Mouse (Mus musculus): ENCODE measurements around the gene Crocc2. TPM values are rescaled to one million over a fixed set of nuclear protein-coding genes. Genes with fewer than 3 reads are reported as not detected.
"Not testable (repeated sequence)": the region's sequence is repeated elsewhere in the genome, so short reads cannot be mapped to it uniquely, and the experiment has no call there.

Gene Crocc2
- total RNA-seq, 2 experiments from 2014 or later, result 0.20 to 0.42 TPM

- DNase-seq (ENCODE audit: low spot score in 2 of 2), result no peak
Measured at GRCm38 (mm10) chr1:93161921-93162320, 6.6 kb upstream of the Crocc2 start.

- DNase-seq (ENCODE audit: low spot score in 2 of 2), result no peak
Measured at GRCm38 (mm10) chr1:93162588-93162987, 5.9 kb upstream of the Crocc2 start.

- DNase-seq (ENCODE audit: low spot score in 2 of 2), result no peak
Measured at GRCm38 (mm10) chr1:93165447-93165846, 3.1 kb upstream of the Crocc2 start.

DNA sequence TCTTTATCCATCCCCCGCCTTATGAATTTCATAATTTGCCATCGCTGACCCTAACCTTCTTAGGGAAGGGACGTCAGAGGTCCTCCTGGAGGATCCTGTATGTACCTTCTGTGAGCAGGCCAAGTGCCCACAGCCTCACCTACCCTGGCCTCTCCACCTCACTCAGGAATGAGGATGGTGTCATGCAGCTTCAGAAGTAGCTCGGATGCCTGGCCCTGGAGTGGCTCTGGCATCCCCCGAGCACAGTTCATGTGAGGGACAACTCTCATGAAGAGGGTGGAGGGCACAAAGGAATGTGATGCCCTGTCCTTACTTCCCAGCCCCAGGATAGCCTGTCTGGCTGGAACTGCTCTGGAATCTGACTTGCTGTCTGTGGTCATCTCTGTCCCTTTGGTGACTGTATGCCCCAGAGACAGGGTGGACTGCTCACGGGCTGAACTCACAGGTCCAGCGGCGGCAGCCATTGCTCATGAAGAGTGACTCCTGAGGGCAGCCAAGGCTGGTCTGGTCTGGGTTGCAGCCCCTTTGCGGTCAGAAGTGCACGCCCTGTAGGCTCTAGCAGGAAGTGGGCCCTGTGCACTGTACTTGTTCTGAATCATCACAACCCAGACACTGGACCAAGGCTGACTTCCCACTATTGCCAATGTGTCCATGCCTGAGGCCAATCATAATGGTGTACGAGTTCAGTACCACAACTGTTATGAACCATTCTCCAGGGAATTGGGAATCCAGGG lies 2.0 kb upstream of the Crocc2 start:
- DNase-seq (ENCODE audit: low spot score in 2 of 2), result no peak

GRCm38 (mm10) chr1:93173665-93174064 lies 5.1 kb downstream of the Crocc2 start:
- DNase-seq (ENCODE audit: low spot score in 2 of 2), result no peak

DNA sequence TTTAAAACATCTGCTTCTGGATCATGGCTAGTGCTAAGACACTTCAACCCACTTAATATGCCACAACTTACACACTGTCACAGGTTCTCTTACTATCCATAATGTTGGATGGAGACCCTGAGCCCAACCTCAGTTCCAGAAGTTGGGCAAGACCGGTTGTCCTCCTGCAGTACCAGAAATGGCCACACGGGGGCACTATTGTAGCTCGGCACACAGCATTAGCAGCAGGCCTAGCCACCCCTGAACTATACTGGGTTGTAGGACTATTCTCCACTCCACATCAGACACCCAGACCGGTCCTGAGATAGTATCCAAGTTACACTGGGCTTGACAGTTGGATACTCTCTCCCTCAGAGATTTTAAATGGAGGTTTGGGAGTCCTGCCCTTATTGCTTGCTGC lies 5.9 kb downstream of the Crocc2 start:
- peak; percentile 22 to 86 for DNase-seq (ENCODE audit: low spot score in 2 of 2)

GRCm38 (mm10) chr1:93175849-93176248 lies 7.3 kb downstream of the Crocc2 start:
- DNase-seq (ENCODE audit: low spot score in 2 of 2), result no peak

GRCm38 (mm10) chr1:93176525-93177332 lies 8.2 kb downstream of the Crocc2 start:
- DNase-seq (ENCODE audit: low spot score in 2 of 2), result peak; percentile 32 to 69

DNA sequence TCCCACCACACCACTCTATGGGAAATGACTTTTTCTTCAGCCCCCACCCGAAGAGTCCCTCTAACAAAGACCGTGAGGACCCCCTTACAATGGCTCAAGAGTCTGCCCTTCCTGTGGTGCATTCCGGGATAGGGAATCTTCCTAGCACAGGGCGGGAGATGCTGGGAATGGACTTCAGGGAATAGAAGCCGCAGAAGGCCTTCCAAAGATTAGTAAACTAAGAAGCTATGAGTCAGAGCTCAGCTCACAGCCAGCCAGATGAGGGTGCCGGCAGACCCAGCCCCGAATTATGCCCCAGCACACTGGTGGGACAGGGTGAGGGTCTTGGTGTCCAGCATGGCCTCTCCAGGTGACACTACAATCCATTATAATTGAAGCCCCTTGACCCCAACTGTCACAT lies 13.8 kb downstream of the Crocc2 start:
- DNase-seq (ENCODE audit: low spot score in 2 of 2), result no peak

GRCm38 (mm10) chr1:93184071-93184828 lies 15.7 kb downstream of the Crocc2 start:
- DNase-seq (ENCODE audit: low spot score in 2 of 2), result peak; percentile 31 to 48

- no peak for DNase-seq (ENCODE audit: low spot score in 2 of 2)
Measured at GRCm38 (mm10) chr1:93190726-93191305, 22.3 kb downstream of the Crocc2 start.

DNA sequence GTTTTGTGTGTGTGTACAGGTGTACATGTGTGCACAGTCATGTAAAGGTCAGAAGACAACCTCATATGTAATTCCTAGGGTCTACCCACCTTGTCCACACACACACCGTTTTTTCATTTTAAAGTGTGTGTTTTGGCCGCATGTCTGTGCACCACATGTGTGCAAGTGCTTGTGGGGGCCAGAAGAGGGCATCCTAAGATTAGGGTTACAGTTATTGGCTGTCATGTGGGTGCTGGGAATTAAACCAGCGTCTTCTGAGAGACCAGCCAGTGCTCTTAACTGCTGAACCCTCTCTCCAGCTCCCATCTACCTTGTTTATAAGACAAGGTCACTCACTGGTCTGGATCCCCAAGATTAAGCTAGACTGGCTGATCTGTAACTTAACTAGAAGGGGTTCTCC lies 26.4 kb downstream of the Crocc2 start:
- no peak for DNase-seq (ENCODE audit: low spot score in 2 of 2)

GRCm38 (mm10) chr1:93197454-93197853 lies 28.9 kb downstream of the Crocc2 start:
- not testable (repeated sequence) for DNase-seq (ENCODE audit: low spot score in 2 of 2)

GRCm38 (mm10) chr1:93197916-93198315 lies 29.4 kb downstream of the Crocc2 start:
- DNase-seq (ENCODE audit: low spot score in 2 of 2), result no peak

DNA sequence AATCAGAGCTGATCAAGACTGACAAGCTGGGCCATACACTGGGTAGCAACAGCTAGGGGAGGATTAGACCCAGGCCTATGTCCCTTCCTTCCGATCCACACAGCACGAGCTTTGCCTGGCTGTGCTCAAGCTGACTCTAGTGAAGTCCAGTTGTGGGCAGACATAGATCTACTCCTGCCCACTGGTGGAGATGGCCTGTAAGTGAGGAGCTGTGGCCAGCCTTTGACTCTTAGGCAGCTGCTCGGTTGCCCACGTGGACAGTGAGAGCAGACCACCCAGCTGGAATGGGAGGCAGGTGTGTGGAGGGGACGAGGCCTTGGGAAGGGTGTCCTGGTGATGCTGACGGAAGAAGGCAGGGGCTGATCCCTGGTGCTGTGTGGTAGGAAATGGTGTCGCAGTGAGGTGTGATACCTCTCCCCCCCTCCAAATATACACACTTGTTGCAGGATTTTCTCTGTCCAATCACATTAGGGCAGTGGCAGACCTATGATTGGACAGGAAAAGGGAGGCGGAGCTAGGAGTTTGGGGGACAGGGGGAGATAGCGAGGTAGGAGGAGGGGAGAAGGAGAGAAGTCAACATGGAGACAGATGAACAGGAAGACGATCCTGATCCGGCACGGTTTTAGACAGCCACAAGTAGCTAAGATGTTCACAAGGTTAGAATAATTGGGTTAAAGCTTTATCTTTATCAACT lies 37.9 kb downstream of the Crocc2 start:
- DNase-seq (ENCODE audit: low spot score in 2 of 2), result no peak

- peak in 1 of 2 experiments; percentile 29 for DNase-seq (ENCODE audit: low spot score in 2 of 2)
Measured at GRCm38 (mm10) chr1:93207536-93208064, 39.1 kb downstream of the Crocc2 start.

- peak; percentile 43 to 54 for DNase-seq (ENCODE audit: low spot score in 2 of 2)
Measured at GRCm38 (mm10) chr1:93210213-93210641, 41.7 kb downstream of the Crocc2 start.

DNA sequence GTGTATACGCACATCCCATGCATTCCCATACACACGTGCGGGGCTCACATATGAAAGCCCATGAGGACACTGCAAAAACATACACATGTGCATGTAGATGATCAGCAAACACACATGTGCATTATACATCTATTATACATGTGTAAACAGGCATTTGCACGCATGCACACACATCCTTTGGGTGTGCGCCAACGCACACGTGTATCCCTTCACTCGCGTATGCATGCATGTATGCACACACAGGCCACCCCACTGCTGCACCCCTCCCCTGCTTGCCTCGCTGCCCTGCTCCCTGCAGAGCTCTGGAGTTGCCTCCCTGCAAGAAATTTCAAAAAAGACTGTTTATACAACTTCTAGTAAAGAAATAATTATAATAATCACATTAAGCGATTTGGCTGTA lies 42.5 kb downstream of the Crocc2 start:
- no peak for DNase-seq (ENCODE audit: low spot score in 2 of 2)

DNA sequence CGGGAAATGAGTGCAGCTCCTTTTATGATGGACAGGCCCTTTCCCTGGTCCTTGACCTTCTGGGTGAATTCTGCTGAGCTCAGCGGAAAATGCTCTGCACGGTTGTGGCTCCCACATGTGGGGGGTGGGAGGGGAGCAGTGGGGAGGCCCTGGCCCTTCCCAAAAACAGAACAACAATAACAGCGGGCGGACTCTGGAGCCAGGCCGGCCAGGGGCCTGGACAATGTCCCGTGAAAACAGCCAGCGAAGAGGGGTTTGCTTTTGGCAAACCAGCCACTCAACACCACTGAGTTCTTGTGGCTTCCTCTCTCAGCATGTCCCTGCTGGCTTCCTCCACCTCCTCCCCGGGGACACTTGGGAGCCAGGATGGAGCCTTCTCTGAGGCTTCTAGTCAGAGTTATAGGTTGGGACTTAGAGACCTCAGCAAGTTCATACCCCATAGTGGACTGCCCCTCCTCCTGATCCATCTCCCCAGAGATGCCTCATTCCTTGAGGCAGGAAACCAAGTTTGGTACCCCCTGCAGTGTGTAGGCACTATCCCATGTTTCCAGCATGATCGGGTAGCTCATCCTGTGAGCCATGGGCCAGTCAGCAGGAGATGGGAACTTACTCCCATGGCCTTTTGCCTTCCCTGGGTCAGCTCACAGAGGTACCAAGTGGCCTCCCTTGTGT lies 43.2 kb downstream of the Crocc2 start:
- no peak for DNase-seq (ENCODE audit: low spot score in 2 of 2)

DNA sequence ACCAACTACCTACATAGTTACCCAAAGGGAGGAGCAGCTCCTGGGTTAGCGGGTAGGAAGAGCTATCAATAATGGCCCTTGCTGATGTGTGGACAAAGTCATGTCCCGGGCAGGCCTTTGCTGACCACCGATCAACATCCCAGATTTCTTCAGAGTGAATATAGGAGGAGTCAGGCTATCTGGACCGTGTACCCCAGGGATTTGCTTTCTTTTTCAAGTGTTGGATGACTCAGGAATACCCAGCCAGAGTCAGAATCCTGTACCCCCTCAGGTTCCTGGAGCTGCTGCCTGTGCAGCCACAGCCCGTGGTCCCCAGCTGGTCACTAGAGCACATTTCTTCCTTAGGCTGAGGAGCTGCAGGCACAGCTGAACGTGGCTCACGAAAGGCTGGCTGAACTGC lies 43.9 kb downstream of the Crocc2 start:
- no peak for DNase-seq (ENCODE audit: low spot score in 2 of 2)
